Mouse (Mus musculus): ENCODE measurements around the gene Xylt2.
A peak's percentile ranks its signal among the peaks of the same experiment; 100 is the strongest.
"Not testable (repeated sequence)": the region's sequence is repeated elsewhere in the genome, so short reads cannot be mapped to it uniquely, and the experiment has no call there.

Xylt2 gene

DNA sequence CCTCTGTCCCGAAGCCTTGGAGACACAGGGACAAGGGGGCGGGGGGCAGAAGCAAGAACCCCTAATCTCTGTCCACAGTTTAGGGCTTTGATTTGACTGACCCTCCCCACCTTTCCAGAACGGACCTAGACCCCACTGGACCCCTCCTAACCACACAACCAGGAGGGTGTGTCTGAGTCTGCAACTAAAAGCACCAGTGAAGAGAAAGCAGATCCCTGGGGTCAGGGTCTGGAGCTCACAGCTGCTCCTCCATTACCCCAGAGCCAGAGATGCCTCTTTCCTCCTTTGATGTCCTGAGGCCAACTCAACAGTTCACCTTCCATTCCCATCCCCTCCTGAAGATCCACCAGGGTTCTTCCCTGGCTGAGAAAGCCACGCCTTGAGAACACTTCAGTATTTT, 1.0 kb downstream of the Xylt2 start:
- DNase-seq (ENCODE audit: low read depth): no peak

DNA sequence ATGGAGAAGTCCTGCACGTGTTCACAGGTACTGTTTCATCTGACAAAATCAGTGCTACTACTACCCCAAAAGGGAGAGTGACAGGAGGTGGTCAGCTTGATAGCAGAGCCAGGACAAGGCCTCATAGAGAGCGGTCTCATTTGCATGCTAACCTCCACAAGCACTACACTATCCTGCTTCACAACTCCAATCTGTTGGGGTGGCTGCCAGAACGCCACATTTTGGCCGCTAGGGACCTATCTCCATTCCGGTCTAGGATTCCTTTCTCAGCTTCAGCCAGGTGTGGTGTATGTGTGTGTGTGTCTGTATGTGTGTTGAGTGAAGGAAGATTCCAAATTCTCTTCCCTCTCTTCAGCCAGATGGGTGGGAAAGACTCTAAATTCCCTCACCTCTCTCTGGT, 1.9 kb downstream of the Xylt2 start:
- DNase-seq (ENCODE audit: low read depth): no peak

DNA sequence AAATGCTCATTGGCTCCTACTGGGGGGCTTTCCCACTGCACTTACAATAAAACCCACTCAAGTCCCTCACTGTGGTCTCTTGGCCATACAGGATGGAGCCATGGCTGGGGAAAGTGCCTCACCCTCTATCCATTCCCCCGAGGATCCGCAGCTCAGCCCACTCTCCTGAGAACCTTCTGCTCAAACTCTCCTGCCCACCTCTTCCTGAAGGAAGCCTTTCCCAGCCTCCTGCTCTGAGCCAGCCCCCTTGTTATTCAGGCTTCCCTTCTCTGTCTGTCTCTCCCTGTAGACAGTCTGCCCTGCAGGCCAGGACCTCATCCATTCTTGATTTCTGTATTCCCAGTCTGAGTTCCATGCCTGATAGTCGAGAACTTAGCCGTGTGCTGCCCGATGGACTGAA, 2.3 kb downstream of the Xylt2 start:
- no peak for DNase-seq (ENCODE audit: low read depth)

DNA sequence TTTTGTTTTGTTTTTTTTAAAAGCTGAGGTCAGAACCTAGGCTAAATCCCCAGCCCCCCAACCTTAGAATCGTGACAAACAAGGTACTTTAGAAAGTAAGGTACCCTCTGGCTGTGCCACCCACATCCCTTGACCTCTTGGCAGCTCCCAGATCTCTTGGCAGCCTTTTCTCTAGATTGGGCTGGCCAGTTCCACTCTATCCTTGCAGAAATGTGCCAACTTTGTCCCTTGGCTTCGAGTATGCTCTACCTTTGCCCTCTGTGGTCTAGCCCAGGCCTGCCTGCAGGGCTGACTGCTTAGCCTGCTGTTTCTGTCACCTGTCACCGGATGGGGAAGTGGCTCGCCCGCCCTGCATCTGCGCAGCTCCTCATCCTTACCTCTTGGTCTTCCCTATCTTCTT, 12.0 kb downstream of the Xylt2 start:
- DNase-seq (ENCODE audit: low read depth): no peak

DNA sequence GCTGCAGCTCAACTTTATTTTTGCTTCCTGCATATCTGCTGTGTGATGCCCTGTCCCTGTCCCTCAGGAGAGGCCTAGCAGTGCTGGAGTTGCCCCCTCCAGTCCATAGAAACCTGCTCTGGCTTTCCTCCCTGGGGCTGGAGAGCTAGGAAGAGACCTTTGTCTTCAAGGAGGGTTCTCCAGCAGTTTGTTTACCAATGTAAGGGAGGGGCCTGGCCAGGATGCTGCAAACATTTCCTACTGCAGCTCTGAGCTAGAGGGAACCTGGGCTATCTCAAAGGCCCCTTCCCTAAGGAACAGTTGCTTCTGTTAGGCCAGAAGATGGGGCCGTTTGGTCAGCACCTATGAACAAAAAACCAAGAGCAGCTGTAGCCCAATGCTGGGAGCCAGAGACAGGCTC, 16.0 kb downstream of the Xylt2 start:
- no peak for DNase-seq (ENCODE audit: low read depth)

DNA sequence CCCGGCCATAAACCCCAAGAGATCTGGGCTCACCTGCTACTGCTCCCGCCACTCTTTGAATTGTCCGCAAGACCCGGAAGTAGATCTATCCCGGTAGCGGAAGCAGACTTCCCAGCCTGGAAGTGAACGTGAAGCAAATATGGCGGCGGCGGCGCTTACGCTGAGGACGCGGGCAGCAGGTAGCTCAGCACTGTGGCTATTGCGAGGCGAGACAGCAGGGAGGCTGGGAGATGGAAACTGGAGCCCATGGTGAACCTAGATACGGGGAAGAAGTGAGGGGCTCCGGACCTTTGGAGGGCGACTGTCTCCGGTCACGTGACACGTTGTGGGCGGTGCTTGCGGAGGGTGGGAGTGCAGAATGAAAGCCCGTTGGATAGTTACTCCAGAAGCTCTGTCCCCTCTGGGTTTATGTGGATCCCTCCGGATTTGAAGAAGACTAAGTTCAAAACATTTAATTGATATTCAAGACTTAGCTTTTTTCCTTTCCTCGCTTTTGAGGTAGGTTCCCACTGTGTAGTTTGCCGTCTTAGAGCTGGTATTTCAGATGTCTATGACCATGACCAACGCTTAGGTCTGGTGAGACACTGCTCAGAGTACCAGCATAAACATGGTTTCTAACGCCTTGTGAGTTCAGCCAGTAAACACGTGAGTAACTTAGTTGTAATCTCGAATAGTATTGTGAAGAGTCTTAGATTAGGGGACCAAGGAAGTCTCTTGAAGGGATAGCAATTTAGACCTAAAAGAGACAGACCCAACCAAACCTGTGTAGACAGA, 23.5 kb downstream of the Xylt2 start, which contains the start of the genes Mrpl27 and Eme1:
Gene Mrpl27 (plus strand): TSS at position 105 of the 774 bp plus-strand sequence.
Gene Eme1 (minus strand): TSS at position 302 of the 774 bp plus-strand sequence.
- peak; percentile 71 for DNase-seq (ENCODE audit: low read depth)

DNA sequence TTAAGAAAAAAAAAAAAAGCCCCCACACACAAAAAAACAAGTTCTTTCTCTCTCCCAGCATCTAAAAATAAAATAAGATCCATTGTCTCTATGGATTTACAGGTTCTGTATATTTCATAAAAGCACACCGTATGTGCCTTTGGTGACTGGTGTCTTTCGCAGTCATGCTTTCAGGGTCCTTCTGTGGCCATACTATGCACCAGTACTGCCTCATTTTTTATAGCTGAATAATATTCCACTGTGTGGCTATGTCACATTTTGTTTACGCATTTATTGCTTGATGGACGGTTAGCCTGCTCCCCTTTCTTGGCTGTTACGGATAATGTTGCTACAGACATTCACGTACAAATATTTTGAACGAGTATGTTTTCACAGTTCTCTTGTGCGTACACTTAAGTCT, 24.3 kb downstream of the Xylt2 start:
- DNase-seq (ENCODE audit: low read depth): no peak

DNA sequence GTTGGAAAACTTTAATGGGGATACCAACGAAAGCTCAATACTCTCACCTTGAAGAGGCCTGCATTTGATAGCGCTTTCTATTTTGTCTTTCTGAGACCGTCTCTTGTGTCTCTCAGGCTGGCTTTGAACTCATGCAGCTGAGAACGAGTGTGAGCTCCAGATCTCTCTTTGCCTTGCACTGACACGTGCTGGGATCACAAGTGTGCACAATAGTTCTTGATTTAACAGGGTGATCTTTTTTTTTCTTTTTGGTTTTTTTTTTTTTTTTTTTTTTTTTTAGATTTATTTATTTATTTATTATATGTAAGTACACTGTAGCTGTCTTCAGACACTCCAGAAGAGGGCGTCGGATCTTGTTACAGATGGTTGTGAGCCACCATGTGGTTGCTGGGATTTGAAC, 26.1 kb downstream of the Xylt2 start:
- DNase-seq (ENCODE audit: low read depth): not testable (repeated sequence)

DNA sequence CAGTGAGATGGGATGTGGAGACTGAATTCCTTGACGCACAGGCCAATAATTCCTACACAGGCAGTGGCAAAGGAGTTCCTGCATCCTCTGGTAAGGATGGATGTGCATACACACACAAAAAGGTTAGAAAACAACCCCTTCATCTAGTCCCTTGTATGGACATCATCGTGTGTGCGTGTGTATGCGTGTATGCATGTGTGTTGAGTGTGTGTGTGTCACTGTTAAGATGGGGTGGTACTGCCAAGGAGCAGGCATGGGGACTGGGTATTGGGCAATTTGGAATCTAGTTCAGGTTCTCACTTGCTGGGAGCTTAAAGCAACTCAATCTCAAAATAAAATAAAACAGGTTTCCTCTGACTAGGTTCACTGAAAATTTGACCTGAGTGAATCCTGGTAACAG, 30.9 kb downstream of the Xylt2 start:
- DNase-seq (ENCODE audit: low read depth): no peak

DNA sequence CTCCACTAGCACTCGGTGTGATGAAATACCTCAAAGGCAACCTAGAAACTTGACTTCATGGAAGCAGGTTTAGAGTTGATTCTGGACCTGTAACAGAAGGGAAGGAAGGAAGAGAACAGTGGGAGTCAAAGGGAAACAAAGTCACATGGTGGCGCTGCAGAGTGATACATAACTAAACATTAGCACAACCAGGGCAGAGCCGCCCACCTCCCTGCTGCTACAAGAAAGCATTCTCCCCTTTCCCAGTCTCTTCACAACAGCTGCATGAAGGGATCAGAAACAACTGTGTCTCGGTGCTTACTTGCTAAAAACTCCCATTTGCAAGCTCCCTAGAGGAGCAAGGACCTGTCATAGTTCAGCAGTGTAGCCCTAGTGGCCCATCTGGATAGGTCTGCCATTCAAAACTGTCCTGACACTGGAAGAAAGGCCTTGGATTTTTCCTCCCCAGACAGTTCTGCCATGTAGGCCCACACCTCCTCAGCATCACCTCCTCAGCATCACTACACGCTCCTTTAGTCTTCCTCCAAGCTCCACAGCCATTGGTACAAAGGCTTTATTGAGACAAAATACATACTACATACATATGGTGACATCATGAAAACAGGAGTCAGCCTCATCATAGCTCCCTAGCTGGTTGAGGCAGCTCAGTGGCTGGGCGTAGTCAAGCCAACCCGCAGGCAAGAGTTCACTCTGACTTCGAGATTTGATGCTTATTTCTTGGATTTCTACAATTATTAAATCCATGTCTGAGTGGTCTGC, 32.7 kb downstream of the Xylt2 start:
- DNase-seq (ENCODE audit: low read depth): no peak

DNA sequence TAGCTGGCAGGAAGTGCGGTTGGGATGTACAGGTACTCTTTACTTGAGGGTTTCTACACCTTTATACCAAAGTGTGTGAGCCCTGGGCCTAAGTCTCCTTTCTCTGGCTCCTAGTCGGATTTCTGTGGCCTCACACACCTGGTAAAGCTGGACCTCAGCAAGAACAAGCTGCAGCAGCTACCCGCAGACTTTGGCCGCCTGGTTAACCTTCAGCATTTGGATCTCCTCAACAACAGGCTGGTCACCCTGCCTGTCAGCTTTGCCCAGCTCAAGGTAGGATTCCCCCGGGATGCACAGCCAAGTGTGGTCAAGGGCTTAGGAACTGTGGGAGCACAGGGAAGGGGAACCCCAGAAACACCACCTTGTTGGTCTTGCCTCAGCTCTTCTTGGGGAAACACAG, 42.9 kb downstream of the Xylt2 start:
- no peak for DNase-seq (ENCODE audit: low read depth)

DNA sequence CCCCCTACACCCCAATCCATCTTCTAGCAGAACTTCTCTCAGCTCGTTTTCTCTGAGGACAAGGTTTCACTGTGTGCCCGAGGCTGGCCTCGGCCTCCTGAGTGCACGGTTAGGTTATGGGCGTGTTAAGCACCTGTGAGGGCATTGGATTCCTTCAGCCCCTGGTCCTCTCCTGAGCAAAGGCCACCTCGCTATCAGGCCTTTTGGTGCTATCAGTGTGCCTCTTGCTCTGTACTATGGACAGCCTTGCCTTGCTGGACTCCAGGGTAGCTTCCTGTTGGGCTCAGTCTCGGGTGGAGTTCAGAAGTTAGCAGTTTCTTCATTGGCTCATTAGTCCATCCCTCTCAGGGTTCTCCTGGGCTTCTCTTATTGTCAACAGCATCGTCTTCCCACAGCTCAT, 44.3 kb downstream of the Xylt2 start:
- no peak for DNase-seq (ENCODE audit: low read depth)

DNA sequence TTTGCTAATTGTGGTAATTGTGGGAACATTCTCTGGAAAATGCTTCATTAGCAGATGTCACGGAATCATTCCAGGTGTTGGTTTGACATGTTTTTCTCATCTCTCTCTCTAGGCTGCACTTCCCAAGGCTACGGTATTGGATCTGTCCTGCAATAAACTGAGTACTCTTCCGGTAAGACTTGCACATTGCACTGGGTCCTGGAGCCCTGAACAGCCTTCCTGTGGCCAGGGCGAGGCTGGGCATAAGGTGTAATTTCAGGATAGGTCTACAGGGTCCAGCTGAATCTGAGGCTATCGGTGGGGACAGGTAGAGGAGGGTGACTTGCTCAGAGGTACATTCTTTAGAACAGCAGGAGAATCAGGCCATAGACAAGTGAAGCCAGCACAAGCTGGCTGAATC, 45.3 kb downstream of the Xylt2 start:
- no peak for DNase-seq (ENCODE audit: low read depth)

DNA sequence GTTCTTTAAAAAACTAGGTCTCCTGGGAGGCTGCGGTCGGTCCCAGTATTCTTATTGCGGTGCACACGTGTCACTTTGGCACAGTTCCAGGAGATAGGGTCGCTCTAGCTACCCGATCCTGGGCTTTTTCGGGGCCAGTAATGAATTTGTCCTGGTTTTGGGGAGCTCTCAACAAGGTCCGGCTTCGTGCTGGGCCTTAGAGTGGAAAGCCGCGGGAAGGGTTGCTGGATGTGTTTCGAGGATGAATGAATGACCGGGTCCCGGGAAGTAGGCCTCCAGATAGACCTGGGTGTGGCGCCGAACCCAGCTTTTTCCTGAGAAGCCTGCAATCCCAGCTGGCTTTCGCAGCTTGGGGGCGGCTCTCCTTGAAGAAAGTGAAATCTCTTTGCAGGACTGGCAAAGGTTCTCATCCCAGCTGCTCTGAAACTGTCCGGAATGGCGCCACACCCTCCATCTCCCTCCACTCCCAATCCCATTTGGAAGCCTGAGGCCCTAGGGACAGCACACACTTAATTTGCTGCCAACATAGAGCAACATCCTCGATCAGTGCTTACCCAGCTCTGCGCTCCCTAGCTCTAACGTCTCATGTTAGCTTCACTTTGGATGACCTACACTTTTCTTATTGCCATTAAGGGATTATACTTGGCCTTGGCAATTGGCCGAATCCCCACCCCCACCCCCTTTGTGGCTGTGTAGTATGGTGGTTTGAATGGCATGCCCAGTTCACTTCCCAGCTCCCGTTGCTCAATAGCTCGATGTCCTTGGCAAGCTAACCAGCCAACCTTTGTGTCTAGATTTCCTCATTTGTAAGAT, 46.9 kb downstream of the Xylt2 start:
- no peak for DNase-seq (ENCODE audit: low read depth)

DNA sequence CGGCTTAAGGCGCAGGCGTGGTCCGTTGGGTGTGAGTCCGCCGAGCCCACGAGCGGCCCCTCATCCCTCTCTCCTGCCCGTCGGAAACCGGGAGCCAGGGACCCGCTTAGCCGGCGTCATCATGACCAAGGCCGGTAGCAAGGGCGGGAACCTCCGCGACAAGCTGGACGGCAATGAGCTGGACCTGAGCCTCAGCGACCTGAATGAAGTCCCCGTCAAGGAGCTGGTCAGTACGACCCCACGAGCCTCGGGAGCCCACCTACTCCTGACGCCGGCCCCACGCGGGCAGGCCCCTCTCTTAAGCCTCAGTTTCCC, 47.5 kb downstream of the Xylt2 start:
- DNase-seq (ENCODE audit: low read depth): no peak

DNA sequence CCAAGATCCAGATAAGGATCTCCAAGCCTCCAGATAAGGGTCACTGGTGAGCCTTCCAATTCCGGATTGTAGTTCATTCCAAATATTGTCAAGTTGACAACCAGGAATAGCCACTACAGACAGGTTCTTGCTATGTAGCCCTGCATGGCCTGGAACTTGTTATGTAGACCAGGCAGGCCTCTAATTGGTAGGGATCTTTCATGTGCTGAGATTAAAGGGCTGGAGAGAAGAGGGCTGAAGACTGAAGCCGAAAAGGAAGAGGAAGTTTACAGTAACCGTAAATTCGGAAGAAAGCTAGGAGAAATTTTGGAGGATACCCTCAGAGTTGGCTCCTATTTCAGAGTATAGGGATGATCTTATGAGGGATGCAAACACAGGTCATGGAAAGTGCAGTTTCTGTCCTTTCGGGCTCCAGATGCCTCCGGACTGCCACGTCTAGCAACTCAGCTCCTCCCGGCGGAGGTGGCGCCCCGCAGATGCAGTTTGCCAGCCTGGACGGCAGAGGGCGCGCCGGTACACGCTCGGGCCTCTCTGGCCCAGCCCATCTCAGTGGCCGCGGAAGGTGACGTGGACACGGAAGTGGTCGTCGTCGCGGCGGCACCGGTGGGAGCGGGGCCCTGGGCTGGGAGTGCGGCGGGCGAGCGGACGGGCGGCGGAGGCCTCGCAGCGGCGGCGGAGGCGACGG, 48.0 kb downstream of the Xylt2 start, which contains the start of gene Lrrc59:
Gene Lrrc59 (plus strand): TSS at position 569 of the 685 bp plus-strand sequence.
- DNase-seq (ENCODE audit: low read depth): peak; percentile 81

DNA sequence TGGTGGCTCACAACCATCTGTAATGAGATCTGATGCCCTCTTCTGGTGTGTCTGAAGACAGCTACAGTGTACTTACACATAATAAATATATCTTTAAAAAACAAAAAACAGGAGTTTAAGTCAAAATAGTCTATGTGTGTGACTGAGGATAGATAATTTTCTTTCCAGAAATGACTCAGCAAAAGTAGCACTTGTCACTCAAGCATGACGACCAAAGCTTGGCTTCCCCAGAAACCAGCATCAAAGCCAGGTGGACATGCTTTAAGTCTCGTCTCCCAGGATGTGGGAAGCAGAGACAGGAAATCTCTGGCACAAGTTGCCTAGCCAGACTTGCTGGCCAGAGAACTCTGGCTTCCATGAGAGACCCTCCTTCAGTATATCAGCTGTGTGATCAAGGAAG, 55.2 kb downstream of the Xylt2 start:
- no peak for DNase-seq (ENCODE audit: low read depth)

DNA sequence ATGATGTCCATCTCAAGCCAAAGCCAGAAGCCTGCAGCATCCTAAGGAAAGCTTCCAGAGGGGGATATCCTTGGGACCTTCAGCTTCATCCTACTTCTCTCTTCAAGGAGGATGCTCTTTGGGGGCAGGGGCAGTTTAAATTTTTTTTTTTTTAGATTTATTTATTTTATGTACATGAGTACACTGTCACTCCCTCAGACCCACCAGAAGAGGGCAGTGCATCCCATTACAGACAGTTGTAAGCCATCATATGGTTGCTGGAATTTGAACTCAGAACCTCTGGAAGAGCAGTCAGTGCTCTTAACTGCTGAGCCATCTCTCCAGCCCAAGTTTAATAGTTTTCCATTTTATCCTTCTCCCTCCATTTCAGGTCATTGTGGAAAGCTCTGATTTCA, 55.9 kb downstream of the Xylt2 start:
- no peak for DNase-seq (ENCODE audit: low read depth)

DNA sequence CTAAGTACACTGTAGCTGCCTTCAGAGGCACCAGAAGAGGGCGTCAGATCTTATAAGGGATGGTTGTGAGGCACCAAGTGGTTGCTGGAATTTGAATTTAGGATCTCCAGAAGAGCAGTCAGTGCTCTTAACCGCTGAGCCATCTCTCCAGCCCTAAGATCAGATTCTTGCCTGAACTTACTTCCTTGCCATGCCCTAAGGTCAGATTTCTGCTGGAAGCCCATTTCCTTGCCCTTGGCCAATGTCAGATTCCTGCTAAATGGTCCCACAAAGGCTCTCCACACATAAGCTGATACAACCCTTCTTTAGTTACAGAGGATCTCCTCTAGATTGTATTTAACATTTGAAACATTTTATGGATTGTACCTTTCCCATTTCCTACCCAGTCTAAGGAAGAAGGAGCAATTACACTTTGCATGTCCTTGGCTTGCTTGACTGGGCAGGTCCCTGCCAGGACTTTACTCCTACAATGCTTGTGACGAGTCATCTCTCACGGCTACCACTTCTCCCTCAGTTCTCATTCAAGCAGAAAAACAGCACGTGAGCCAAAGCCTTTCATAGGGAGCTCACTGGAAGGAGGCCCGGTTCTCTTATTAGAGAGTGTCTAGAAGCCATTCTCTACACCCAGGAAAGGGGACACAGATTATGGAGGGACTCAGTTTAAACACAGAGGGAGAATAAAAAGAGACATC, 56.4 kb downstream of the Xylt2 start:
- no peak for DNase-seq (ENCODE audit: low read depth)

DNA sequence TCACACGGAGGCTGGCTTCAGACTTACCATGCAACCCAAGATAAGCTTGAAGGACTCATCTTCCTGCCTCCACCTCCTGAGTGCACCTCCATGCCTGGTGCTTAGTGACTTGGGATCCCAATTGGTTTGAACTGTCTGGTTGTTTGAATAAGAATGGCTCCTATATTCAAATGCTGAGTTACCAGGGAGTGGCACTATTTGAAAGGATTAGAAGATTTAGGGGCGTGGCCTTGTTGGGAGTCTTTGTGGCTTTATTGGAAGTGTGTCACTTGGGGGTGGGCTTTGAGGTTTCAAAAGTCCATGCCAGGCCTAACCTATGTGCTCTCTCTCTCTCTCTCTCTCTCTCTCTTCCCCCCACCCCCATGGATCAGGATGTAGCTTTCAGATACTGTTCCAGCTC, 59.7 kb downstream of the Xylt2 start:
- no peak for DNase-seq (ENCODE audit: low read depth)

DNA sequence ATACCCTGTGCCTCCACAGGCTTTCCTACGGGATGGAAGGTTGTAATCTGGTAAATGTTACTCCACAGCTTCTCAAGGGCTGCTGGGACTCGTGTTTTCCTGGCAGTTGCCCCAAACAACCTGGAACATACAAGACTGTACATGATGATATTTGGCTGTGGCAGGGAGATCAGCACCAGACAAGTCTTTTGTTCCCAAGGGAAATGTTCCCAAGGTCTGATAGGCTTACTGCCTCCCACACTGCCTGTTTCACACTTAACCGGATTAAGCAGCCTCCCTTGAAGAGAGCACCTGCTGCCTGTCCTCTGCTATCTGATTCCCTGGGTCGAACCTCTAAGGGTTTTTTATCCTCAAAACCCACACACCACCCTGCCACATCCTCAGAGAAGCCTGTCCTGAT, 61.8 kb downstream of the Xylt2 start:
- no peak for DNase-seq (ENCODE audit: low read depth)

DNA sequence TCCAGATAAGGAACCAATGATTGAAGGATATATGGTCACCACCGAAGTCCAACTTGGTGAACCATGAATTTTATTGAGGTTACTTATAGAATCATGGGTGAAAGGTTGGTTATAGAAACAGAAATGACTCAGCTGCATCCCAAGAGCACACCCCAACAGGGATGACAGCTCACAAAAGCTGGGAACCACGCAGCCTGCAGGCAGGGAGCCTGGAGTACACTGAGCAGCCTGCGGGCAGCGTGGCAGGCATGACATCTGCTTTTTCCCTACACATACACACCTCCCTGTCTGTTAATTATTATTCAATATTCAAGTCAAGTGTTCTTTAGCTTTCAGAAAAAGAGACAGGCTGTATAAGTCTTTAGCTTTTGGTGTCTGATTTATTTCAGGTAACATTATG, 62.7 kb downstream of the Xylt2 start:
- DNase-seq (ENCODE audit: low read depth): no peak
